Mouse (Mus musculus) erythroid progenitor cell, adult 5-6 weeks (primary cell): ENCODE results near the gene Zdhhc18. TPM values are rescaled to one million over a fixed set of nuclear protein-coding genes. Genes with fewer than 3 reads are reported as not detected.

Experiments
- ATAC-seq: replicated peaks from 2 replicates; pipeline ENCODE4 v1.8.0; 2016; ENCODE audit warnings: moderate number of reproducible peaks, mild to moderate bottlenecking, moderate TSS enrichment, inconsistent platforms; ENCODE audit not compliant: poor library complexity, low FRiP score, severe bottlenecking
- total RNA-seq, 2 experiments: library from RNA; stranded (forward) in 1 of 2; stranded (reverse) in 1 of 2; fragments of 150-400 nt in 1 of 2; fragments of 186-747, 209-891 nt in 1 of 2; gene quantifications; 2 replicates each; pipeline versions ENCODE4 v1.2.3 to v1.2.4; 2015 to 2017; ENCODE audit warnings: low replicate concordance in 2 of 2

The Zdhhc18 gene
- total RNA-seq, 2 experiments from 2014 or later = 3.9 to 19.3 TPM

GRCm38 (mm10) chr4:133632483-133633327 lies 17.2 kb downstream of the Zdhhc18 start:
- ATAC-seq = peak; percentile 51

GRCm38 (mm10) chr4:133631769-133632411 lies 18.1 kb downstream of the Zdhhc18 start:
- no peak for ATAC-seq

DNA sequence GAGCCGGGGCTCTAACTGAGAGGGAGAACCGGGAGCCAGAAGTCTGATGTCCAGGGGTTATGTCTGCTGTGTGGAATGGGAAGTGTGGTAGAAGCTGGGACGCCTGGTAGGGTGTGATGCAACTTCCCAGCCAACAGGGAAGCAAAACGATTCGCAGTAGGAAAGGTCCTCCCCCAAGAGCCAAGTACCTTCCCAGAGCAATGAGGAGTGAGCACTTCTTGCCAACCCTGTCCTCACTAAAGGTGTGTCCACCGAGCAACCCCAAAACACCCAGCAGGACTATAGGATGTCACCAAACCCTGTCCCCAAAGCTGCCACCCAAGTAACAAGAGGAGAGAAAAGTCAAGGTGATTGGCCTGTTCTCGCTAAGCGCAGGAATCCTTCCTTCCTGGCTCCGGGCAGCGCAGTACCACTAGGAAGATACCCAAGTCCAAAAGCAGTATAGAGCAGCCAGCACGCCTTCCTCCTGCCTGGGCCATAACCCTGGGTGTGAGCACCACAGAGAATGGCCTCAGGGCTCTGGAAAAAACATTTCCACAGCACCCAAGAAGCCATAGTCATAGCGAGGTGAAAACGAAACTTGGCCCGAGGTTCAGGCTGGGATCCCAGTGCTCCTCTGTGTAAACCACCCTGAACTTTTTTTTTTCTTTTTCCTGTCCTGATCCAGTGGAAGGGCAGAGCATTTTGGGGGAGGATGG lies 18.7 kb downstream of the Zdhhc18 start:
- no peak for ATAC-seq

DNA sequence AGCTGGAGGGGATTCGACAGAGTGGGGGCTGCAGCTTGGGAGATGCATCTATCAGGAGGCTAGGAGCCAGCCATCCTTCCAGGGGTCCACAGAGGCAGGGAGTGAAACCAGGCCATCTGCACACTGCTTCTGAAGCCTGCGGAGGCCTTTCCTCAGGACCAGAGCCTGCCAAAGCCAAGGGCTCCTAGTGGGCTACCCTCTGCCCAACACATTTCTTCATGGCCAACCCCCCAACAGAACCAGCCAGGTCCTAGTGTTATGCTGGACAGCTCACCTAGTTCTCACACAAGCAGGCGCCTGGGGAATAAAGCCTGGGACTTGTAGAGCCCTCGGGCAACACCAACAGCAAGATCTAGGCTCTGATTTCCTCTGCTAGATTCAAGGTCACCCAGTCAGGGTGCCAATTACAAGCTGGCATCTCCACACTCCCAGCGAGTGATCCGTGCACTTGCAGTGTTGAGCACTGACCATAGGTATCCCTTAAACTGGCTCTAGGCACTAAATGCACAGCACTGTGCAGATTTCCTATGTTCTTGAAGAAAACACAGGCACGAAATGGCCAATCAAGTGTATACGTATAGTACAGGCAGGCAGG lies 19.5 kb downstream of the Zdhhc18 start:
- no peak for ATAC-seq

GRCm38 (mm10) chr4:133629191-133629590 lies 20.8 kb downstream of the Zdhhc18 start:
- no peak for ATAC-seq

GRCm38 (mm10) chr4:133628517-133628916 lies 21.4 kb downstream of the Zdhhc18 start:
- ATAC-seq = no peak

- no peak for ATAC-seq
Observed at GRCm38 (mm10) chr4:133627039-133627438, 22.9 kb downstream of the Zdhhc18 start.

- no peak for ATAC-seq
Observed at GRCm38 (mm10) chr4:133626621-133627020, 23.3 kb downstream of the Zdhhc18 start.

- no peak for ATAC-seq
Observed at GRCm38 (mm10) chr4:133626221-133626620, 23.7 kb downstream of the Zdhhc18 start.

DNA sequence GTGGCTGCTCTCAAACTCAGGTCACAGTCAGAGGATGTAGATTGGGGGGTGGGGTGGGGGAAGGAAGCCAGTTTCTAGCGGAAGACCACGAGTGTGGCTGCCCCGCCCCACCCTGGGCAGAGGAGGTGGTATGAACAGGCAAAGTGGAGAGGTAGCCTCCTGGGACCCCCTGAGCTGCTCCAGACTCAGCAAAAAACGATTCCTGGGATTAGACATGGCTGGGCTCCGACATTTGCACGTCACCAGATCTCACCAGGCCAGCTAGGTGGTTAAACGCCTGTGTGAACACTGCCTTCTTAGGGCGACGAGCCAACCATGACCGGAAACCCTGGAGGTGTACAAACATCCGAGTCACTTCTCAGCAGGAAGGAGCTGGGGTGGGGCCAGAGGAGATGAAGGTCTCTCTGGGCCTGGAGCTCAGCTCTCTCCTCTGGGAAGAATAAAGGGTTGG lies 24.3 kb downstream of the Zdhhc18 start:
- ATAC-seq = no peak; the same call in 1 of the 2 replicates

GRCm38 (mm10) chr4:133624830-133625229 lies 25.1 kb downstream of the Zdhhc18 start:
- ATAC-seq = peak; percentile 66; the same call in 1 of the 2 replicates

GRCm38 (mm10) chr4:133622161-133622695 lies 27.7 kb downstream of the Zdhhc18 start:
- ATAC-seq = no peak

GRCm38 (mm10) chr4:133620668-133621067 lies 29.3 kb downstream of the Zdhhc18 start:
- no peak for ATAC-seq

- ATAC-seq = no peak
Observed at GRCm38 (mm10) chr4:133619473-133620136, 30.3 kb downstream of the Zdhhc18 start.

DNA sequence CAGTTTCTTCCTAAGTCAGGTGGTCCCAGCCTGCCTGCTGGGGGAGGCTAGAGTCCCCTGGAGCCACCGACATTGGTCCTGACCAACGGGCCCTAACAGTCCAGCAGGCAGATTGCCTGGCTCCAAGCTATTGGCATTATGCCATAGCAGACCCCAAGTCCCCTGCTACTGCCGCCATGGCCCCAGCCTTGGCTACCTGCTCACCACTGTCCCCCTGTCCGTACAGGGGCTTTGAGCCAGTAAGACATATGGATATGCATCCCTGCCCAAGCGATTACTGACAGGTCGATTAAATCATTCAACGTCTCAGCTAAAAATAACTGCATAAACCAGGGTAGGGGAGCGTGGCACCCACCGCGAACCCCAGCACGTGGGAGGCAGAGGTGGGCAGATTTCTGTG lies 32.0 kb downstream of the Zdhhc18 start:
- no peak for ATAC-seq

DNA sequence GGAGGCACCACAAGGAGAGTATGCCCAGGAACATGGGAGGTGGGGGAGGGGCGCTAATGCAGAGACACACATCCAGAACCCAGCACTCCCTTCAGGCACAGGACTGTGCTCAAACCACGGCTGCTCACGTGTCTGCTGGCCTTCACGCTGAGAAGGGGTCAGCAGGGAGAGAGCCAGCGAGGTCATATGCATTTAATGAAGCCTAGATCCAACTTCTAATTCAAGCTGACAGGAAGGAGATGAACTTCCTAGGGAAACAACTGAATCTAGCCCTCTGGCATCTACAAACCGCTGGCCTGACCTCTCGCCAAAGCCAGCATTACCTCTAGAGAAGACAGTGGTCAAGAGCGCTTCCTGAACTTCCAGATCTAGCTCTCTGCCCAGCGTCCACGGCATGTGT lies 34.5 kb downstream of the Zdhhc18 start:
- no peak for ATAC-seq

DNA sequence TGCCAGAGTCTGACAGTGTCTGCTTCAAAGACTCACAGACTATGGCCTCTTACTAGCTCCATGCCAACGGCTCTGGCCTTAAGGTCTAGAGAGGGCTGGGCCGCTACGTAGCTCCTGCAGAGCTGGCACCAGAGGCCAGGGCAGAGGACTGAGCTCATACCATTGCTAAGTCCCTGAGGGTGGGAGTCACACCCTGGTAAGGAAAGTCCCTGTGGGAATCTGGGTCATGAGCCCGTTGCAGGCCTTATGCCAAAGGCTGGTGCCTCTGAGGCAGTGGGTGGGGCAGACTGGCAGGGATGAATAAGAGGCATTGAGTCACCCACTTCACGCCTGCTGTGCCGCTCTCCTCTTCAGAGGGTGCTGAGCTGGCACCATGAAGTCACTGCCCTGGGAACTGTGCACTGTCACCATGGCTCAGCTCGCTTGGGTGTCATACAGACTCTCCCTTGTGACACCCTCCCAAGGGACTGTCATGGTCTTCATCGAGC lies 35.6 kb downstream of the Zdhhc18 start:
- ATAC-seq = no peak

DNA sequence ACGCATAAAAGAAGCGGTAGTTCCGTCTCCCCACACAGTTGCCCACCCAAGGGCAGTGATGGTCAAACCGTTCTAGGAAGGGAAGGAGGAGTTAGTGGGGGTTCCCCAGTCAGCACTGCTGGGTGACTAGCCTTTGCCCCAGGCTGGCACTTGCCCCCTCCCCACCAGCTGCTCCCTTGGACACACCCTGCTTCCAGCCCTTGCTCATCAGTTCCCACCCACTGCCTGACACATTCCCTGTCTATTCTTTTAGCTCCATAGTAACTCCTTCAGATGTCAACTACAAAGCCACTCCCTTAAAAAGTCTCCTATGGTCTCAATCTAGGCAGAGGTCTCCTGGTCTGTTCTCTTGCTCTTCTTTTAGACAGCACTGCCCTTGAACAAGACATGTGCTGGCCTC lies 36.1 kb downstream of the Zdhhc18 start:
- ATAC-seq = no peak

DNA sequence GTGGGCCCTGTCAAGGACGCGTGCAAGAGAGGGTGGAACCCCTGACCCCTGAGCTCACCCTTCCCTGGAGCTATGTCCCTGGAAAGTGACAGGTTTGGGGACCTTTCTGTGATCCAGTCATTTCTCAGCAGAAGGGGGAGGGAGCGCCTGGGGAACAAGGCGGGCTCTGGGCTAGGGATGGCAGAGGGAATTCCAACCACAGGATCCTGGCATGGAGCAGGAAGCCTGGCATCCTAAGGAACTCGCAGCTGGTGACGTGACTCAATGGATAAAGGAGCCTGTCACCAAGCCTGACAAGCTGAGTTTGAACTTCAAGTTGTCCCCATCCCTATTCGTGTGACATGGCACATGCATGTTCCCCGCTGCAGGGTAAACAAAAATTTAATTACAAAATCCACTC lies 36.9 kb downstream of the Zdhhc18 start:
- no peak for ATAC-seq
